Mouse (Mus musculus): ENCODE data around the gene Khdc3. TPM values are rescaled to one million over a fixed set of nuclear protein-coding genes. Genes with fewer than 3 reads are reported as not detected.
A peak's percentile ranks its signal among the peaks of the same experiment; 100 is the strongest.
"Not testable (repeated sequence)": the region's sequence is repeated elsewhere in the genome, so short reads cannot be mapped to it uniquely, and the experiment has no call there.

Khdc3 gene
- total RNA-seq, 1 experiment from 2014 or later, result 10.7 TPM

- peak; percentile 53 for ATAC-seq (ENCODE audit: extremely low read depth, insufficient number of reproducible peaks, low FRiP score, poor library complexity, severe bottlenecking)
These were observed 9.9 kb upstream of the Khdc3 start for GRCm38 (mm10) chr9:73091747-73092146.

- no peak for ATAC-seq (ENCODE audit: extremely low read depth, insufficient number of reproducible peaks, low FRiP score, poor library complexity, severe bottlenecking)
These were observed 7.1 kb upstream of the Khdc3 start for GRCm38 (mm10) chr9:73094580-73094979.

- ATAC-seq (ENCODE audit: extremely low read depth, insufficient number of reproducible peaks, low FRiP score, poor library complexity, severe bottlenecking), result no peak
These were observed 3.7 kb upstream of the Khdc3 start for GRCm38 (mm10) chr9:73097898-73098297.

- no peak for ATAC-seq (ENCODE audit: extremely low read depth, insufficient number of reproducible peaks, low FRiP score, poor library complexity, severe bottlenecking)
These were observed 545 bp downstream of the Khdc3 start, which contains the start of gene Gm20509 for GRCm38 (mm10) chr9:73102181-73102580. Gm20509 (plus strand) TSS chr9:73102470.

GRCm38 (mm10) chr9:73103159-73103879 is 1.7 kb downstream of the Khdc3 start:
- ATAC-seq (ENCODE audit: extremely low read depth, insufficient number of reproducible peaks, low FRiP score, poor library complexity, severe bottlenecking), result no peak

GRCm38 (mm10) chr9:73103880-73104198 is 2.2 kb downstream of the Khdc3 start:
- ATAC-seq (ENCODE audit: extremely low read depth, insufficient number of reproducible peaks, low FRiP score, poor library complexity, severe bottlenecking), result no peak

- no peak for ATAC-seq (ENCODE audit: extremely low read depth, insufficient number of reproducible peaks, low FRiP score, poor library complexity, severe bottlenecking)
These were observed 3.5 kb downstream of the Khdc3 start for GRCm38 (mm10) chr9:73105141-73105540.

- no peak for ATAC-seq (ENCODE audit: extremely low read depth, insufficient number of reproducible peaks, low FRiP score, poor library complexity, severe bottlenecking)
These were observed 4.1 kb downstream of the Khdc3 start for GRCm38 (mm10) chr9:73105771-73106170.

- peak; percentile 98 for ATAC-seq (ENCODE audit: extremely low read depth, insufficient number of reproducible peaks, low FRiP score, poor library complexity, severe bottlenecking)
These were observed 11.6 kb downstream of the Khdc3 start, which contains the start of gene Rsl24d1 for GRCm38 (mm10) chr9:73112919-73113906. Rsl24d1 (plus strand) TSS chr9:73113426.

GRCm38 (mm10) chr9:73116704-73117103 is 15.1 kb downstream of the Khdc3 start:
- ATAC-seq (ENCODE audit: extremely low read depth, insufficient number of reproducible peaks, low FRiP score, poor library complexity, severe bottlenecking), result not testable (repeated sequence)

GRCm38 (mm10) chr9:73118012-73118411 is 16.4 kb downstream of the Khdc3 start:
- ATAC-seq (ENCODE audit: extremely low read depth, insufficient number of reproducible peaks, low FRiP score, poor library complexity, severe bottlenecking), result no peak

GRCm38 (mm10) chr9:73121735-73122134 is 20.1 kb downstream of the Khdc3 start:
- ATAC-seq (ENCODE audit: extremely low read depth, insufficient number of reproducible peaks, low FRiP score, poor library complexity, severe bottlenecking), result peak; percentile 49

GRCm38 (mm10) chr9:73125043-73125570 is 23.5 kb downstream of the Khdc3 start:
- peak; percentile 52; the same call in 1 of the 2 replicates for ATAC-seq (ENCODE audit: extremely low read depth, insufficient number of reproducible peaks, low FRiP score, poor library complexity, severe bottlenecking)

GRCm38 (mm10) chr9:73127457-73127856 is 25.8 kb downstream of the Khdc3 start:
- no peak; the same call in 1 of the 2 replicates for ATAC-seq (ENCODE audit: extremely low read depth, insufficient number of reproducible peaks, low FRiP score, poor library complexity, severe bottlenecking)

- no peak for ATAC-seq (ENCODE audit: extremely low read depth, insufficient number of reproducible peaks, low FRiP score, poor library complexity, severe bottlenecking)
These were observed 28.2 kb downstream of the Khdc3 start for GRCm38 (mm10) chr9:73129875-73130274.

- no peak for ATAC-seq (ENCODE audit: extremely low read depth, insufficient number of reproducible peaks, low FRiP score, poor library complexity, severe bottlenecking)
These were observed 28.9 kb downstream of the Khdc3 start for GRCm38 (mm10) chr9:73130529-73130928.

- no peak for ATAC-seq (ENCODE audit: extremely low read depth, insufficient number of reproducible peaks, low FRiP score, poor library complexity, severe bottlenecking)
These were observed 35.8 kb downstream of the Khdc3 start for GRCm38 (mm10) chr9:73137341-73137886.
